Mouse (Mus musculus): ENCODE measurements at regions not wholly inside any gene's neighbourhood (a gene's known extent, or its start where the extent isn't known, plus 50 kb on each side); places are given as distances from the start of the nearest gene placed in this dataset.

DNA sequence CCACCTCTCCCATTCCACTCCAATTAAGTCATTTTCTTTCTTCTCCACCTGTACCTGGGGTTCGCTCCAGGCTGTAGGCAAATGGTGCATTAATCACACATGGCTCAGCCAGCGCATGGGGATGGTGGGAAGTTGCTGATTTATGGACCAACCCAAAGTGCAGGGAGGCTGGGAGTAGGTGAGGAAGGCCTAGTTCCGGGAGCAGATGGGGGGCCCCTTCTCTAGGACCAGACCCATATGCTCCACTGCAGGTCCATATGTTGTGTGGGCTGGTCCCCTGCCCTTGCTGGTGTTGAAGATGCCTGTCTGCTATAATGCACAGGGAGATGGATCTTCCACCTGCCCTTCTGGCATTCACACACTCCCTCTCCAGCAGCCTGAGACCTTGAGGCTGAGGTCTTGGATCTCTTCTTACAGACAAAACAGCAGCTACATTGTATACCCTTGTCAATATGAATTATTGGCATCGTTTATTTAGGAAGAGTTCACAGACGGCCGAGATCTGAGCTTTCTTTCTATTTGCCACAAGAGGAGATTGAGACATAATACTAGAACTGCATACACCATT lies 493.5 kb downstream of the Dhx35 start:
- TF ChIP-seq CTCF (conservative IDR thresholded peaks at IDR 0.05 in 1 of 2, IDR thresholded peaks at IDR 0.05 in 1 of 2; ENCODE audit: low read depth in 2 of 2, low read length in 2 of 2) (no peak), MAX (IDR thresholded peaks at IDR 0.05; ENCODE audit: low read length) (no peak), MAFK (IDR thresholded peaks at IDR 0.05; ENCODE audit: insufficient replicate concordance, low read length) (no peak), ZMIZ1 (IDR thresholded peaks at IDR 0.05; ENCODE audit: low read depth, low read length) (no peak)
